Mouse (Mus musculus) layer of hippocampus, postnatal 25 days (tissue): ENCODE results near the gene Phtf2. TPM values are rescaled to one million over a fixed set of nuclear protein-coding genes. Genes with fewer than 3 reads are reported as not detected.

ENCODE experiments used
- DNase-seq, 2 experiments: peaks; one replicate each; pipeline ENCODE4 v3.0.0; 2022; ENCODE audit warnings: mixed read lengths in 2 of 2, low spot score in 1 of 2; ENCODE audit errors: extremely low spot score in 1 of 2
- total RNA-seq, 2 experiments: library from RNA; stranded (reverse); gene quantifications; 2 replicates each; pipeline ENCODE4 v1.2.3; 2021

Gene Phtf2
- 10 to 100 TPM; 10.3 to 12.9 TPM for total RNA-seq

DNA sequence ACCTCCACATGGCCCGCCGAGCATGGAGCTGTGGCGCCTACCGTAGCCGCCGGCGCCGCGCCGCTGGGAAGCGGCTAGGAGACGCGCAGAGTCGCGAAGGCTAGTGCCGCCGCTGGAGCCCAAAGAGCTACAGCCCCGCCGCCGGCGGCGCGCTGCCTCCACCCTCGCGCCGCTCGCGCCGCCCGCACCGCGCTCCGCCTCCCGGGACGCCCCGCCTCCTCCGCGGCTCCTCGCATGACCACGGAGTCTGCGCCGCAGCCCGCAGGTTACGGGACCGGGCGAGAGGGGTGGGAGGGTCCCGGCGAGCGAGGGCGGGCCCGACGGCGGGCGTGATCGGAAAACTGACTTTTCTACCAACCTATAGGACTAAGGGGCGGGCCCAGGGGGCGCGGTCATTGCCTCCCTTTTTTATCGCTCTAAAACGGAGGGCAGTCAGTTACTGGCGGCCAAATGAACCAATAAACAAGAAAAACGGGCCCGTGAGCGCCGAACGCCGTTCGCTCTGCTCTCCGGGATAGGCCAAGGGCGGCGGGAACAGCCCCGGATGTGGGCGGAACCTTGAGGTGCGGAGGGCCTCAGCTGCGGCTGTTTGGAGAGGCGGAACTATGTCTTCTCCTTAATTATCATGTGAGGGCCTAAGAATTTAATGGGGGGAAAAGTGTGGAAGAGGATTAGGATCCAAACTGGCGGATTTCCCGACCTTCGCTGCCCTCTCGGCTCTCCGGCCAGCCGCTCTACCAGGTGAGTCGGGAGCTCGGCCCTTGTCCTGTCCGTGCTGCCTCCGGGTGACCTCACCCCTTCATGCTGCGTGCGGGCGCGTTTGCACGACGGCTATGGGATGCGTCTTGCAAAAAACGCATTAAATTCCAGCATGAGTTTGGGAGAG lies at the start of gene Phtf2, which contains the start of gene Tmem60:
TSS of gene Phtf2 (minus strand) at position 210 of the 886 bp plus-strand sequence.
TSS of gene Tmem60 (plus strand) at position 277 of the 886 bp plus-strand sequence.
- peak; percentile 86 to 94 for DNase-seq

DNA sequence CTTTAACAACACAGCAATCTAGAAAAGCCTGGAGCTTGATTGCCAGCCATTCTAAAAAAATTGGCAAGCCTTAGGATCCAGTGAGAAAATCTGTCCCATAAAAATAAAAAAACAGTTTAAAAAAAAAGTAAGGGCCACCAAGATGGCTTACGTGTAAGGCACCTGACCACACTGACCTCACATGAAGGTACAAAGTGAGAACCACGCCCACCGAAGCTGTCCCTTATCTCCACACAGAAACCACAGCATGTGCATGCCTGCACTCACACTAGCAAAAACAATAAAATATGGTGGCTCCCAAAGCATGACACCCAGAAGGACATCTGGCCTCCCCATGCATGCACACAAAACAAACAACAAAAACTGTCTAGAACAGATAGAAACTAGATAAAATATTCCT lies 49.4 kb upstream of the Phtf2 start:
- DNase-seq: no peak

DNA sequence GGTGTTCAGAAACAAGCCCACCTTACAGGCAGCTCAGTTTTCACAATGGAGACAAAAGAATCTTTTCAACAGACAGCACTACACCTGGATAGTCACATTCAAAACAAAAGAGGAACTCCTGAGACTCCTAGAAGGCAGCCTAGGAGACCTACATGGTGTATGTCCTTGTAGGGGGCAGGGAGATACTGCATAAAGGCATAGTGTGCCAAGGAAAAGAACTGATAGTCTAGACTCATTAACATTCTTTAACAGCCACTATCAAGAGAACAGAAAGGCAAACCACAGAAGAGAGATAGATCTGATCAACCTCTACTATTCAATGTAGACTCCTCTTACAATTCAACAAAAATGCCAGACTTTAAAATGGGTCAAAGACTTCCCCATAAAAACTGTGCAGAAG lies 48.5 kb upstream of the Phtf2 start:
- DNase-seq: no peak

DNA sequence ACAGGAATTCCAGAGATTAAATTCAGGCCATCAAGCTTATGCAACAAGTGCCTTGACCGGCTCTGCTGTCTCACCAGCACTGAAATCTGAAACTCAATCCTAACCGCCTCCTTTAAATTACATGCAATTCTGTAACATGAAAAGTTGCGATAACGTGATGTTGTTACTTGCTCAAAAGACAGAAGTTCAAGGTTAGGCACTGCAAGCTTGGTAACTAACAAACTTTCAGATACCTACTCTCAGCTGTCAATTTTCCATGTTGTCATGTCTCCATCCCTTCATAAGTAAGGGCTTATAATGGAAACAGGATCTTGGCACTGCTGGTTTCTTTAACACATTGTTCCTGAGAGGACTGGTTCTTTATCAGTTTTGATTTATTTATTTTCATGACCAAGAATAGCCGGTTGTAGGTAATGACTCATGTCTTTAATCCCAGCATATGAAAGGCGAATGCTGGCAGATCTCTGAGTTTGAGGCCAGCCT lies 47.8 kb upstream of the Phtf2 start:
- DNase-seq: no peak

DNA sequence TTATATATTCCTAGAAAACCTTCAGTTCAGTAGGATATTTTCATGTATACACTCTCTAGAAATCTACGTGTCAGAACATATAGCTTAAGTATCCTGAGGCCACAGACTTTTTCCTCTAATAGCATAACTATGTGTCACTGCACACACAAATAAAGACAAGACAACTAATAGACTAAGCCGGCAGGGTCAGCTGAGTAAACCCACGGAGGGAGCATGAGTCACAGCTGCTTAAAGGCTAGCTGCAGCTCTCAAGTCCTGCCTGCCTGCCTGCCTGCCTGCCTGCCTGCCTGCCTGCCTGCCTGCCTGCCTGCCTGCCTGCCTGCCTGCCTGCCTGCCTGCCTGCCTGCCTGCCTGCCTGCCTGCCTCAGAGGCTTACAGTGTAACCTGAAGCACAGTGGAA lies 43.5 kb upstream of the Phtf2 start:
- no peak for DNase-seq

DNA sequence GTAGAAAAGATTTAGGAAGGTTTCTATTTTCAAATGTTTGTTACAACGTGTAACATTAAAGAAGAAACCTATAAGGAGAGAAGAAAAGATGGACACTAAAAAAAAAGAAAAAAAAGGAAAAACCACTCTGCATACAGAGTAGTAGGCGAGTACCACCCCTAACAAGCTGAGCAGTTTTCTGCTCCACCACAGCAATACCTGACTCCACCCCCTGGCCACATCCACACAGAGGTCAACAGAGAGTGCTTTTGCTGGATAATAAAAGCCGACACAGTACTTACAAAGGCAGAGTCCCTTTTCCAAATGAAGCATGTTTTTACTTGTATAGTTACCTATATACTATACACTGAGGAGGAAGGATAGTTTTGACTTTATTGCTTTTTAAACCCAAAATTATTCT lies 42.7 kb upstream of the Phtf2 start:
- no peak for DNase-seq

DNA sequence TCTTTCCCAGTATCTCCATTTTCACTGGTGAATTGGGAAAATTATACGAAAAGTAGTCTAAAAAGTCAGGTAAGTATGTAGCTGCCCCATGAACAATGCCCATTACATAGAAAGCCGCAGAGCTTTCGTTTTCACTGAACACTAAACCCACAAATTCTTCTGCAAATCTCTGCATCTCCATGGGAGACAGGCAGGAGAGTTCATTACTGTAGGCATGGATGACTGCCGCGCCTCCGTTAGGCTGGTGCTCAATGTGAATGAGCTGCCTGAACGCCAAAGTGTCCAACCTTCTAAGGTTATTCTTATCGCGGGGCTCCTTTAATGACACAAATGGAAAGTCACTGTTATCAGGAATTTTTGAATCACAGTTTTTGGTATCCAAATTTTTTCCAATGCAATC lies 37.6 kb upstream of the Phtf2 start:
- no peak for DNase-seq

DNA sequence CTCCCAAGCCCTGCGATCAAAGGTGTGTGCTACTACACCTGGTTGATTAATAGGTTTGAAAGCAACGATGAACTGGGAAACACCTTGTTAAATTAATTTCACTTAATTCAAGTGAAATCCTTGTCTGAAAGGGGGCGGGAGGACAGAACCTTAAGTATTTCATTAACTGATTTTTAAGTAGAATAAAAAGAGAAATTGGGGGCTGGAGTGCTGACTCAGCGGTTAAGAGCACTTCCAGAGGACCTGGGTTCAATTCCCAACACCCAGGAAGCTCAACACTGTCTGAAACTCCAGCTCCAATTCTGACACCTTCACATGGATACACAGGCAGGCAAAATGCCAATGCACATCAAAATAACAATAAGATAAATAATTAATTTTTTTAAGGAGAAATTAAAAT lies 37.0 kb upstream of the Phtf2 start:
- DNase-seq: no peak

DNA sequence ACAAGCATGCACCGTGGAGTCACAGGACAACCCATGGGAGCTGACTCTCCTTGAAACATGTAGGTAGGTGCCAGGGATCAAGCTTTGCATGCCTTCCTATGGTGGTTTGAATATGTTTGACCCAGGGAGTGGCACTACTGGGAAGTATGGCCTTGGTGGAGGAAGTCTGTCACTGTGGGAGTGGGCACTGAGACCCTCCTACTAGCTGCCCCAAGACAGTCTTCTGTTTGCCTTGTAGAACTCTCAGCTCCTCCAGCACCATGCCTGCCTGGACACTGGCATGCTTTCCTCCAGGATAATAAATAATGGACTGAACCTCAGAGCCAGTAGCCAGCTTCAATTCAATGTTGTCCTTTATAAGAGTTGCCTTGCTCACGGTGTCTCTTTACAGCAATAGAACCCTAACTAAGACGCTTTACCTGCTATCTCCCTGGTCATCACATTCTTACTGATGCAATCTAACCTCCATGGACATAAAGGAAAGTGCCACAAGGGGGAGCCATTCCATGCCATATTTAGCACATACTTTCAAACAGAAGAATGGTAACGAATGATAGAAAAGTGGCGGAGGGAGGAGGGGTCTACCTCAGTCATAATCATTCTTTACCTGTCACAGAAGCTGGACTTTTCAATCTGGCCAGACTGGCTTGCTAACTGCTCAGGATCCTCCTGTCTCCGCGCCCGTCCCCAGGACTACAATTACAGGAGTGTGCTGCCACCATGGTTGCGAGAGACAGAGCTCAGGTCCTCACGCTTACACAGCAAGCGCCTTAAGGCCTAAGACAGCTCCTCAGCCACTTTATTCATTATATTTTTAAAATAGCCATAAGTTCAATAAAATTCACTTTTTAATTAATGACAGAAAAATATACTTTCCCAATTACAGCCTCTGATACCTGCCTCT lies 31.7 kb upstream of the Phtf2 start:
- DNase-seq: peak; percentile 34 to 82

DNA sequence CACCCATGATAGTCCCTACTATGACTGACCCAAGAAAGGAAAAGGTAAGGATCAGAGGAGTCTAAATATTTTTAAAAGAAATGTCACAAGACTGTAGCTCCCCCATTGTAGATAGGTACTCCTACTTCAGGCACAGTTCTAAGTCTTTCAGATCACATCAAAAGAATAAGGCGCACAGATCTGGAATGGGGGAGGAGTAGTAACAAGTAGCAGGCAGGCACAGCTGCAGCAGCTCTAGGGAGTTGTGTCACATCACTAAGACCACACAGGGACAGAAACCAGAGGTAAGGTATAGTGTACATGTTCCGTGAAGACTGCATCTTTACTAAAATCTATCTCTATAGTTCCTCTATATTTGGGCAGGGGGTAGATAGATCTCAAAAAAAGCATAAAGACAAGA lies 29.8 kb upstream of the Phtf2 start:
- no peak for DNase-seq

DNA sequence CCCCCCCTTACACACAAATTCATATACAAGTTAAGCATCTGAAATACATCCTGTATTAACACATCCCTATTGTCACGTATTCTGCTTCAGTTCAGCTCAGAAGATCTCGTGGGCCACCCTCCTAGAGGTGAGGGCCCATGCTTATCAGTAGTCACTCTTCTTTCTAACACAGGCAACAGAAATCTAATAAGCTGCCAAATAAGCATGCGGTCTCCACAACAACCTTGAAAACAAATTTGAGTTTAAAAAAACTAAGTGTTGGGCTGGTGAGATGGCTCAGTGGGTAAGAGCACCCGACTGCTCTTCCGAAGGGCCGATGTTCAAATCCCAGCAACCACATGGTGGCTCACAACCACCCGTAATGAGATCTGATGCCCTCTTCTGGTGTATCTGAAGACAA lies 24.3 kb upstream of the Phtf2 start:
- DNase-seq: no peak

DNA sequence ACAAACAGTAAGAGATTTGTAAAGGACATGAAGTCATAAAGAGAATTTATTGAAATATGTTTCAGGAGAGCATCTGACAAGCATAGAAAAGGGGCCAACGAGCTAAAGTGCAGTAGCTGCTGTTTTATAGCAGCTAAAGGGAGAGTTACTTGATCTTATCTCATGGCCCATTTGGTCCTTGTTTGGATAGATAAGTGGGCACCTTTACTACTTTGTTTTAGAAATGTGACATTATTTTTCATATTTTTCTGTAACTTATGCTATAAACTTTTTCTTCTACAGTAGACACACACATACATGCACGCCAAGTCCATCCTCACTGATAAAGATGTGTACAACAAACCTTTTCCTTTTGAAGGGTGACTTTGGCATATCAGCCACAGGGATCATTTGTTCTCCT lies 23.5 kb upstream of the Phtf2 start:
- DNase-seq: no peak

DNA sequence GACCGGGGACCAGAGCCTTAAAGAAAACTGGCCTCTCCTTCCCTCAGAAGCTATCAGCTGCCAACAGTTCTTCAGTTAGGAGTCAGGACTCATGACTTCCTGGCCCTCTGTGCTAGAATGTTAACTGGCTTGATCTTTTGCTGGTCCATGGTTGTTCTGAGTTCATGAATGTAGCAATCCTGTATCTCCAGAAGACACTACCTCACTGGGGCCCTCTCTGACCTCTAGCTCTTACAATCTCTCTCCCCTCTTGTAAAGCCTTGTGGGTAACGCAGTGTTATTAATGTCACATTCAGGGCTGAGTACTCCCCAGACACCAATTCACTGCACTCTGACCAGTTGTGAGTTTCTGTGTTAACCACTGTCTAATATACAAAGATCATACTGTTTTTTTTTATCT lies 22.7 kb upstream of the Phtf2 start:
- DNase-seq: no peak

DNA sequence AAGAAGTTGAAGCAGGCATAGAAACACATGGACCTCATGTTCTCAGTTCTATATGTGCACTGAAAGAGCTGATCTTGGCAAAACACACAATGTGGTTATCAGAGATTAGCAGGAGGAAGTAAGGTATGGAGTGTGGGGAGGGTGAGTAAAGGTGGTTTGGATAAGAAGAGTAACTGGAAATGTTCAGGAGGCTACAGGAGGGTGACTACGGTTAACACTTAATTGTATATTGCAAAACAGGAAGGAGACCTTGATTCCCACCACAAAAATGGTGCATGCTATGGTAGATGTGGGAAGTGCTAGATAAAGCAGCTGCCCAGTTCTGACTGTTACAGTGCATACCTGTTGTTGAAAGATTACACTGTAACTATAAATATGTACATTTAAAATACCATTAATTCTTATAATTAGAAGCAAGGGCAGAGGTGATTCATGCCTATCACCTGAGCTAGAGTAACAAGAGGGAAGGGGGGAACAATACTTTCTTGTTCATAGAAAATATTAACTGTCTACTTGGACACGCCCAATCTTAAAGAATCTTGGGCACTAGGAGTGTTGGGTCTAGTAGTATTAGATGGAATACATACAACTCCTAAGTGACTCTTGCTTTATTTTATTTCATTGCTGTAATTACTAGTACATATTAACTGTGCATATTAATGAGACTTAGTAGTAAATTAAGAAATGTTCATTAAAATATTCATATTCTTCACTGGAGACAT lies 15.7 kb upstream of the Phtf2 start:
- no peak for DNase-seq

DNA sequence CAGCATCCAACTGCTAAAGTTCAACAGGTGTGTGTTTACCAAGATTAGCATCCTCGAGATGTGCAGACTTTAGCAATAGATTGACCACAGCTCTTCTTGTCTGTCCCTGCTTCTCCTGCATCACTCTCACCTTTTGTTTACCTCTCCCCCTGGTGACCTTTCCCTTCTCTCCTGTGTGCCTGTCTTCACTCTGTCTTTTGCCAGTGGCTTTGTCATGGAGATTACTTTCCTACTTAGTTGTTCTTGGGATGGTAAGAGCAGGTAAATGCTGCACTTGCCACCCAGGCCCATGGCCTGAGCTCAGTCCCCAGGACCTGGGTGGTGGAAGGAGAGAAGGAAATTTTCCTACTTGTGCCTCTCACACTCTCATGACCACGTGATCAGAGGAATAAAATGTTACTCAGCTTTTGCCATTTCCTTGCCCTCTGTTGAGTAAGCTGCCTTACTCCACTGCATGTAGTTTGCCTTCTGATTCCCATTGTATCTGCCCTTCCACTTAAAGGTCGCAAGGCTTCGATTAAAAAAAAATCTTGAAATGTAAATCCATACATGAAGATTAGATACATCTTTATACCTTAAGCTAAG lies 2.2 kb upstream of the Phtf2 start:
- DNase-seq: no peak

DNA sequence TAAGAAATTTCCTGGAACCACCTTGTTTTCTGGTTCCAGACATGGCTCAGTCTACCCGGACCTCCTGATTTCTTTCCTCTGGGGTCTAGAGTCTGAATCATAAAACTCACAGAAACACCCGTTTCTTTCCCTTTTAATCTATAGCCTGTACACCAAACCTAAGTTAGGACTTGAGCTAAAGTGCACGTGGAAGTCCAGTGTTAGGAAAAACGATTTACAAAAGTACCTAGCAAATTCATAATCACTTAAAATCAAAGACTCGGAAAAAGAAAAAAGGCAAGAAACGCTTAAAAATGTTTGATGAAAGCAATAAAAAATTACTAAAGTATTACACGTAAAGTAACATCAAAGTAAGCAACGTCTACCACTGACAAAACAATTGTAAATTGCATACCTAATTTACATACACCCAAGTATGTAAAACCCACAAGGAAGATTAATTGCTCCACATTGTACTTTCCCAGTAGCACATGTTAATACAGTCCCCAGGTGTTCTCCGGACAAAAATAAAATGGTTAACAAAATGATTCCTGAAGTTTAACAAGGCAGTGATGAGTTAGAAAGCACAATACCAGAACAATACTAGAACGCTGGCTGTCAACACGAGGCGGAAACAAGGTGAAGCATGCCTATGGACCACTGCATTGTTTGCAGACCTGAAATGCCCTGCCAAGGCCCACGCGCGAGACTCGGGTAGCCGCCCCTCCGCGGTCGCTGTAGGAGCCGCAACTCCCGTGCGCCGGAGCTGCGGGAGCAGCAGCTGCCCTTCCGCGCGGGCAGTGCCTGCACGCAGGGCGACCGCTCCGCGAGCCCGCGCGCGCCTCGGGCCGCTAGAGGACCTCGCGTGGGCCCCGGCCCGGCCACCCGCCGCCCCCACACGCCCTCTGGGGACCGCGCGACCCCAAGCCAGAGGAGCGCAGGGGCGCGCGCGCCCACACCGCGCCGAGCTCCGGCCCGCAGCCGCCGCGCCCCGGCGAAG lies 838 bp downstream of the Phtf2 start:
- peak; percentile 32 to 39 for DNase-seq

DNA sequence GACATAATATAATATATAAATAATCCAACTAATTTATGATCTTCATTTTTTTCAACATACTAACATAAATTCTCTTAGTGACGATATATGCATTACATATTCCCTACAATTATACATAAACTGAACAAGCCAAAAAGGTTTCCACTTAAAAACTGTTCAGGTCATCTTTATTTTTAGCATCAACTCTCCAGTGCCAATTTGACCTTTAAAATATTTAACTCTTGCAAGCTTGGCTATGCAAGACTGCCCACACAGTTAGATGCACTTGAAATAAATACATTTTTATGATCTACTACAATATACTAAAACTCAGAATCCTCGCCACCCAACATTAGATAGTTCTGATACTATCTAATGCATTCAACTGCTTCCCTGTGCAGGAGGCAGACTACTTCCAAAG lies 1.5 kb downstream of the Phtf2 start:
- no peak for DNase-seq

DNA sequence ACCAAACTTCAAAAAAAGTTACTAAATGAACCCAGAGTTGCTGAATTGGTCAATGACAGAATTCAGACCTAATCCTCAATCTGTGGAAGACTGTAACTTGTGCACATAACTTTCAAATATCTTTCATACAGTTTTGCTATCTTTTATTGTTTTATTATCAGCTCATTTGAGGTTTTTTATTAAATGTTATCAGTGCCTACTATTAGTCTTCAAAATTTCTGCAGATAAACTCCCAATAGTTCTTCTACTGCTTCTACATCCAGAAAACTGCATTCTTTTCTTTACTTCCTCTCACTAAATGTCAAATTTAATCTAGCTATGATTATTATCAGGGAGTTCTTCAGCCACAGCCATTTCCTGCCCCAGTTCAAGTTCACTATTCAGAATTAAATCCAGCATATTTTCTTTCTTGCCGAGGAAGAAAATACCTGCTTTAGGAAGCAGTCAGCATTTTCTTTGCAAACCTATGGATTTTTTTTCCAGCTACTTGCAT lies 4.9 kb downstream of the Phtf2 start:
- DNase-seq: no peak

DNA sequence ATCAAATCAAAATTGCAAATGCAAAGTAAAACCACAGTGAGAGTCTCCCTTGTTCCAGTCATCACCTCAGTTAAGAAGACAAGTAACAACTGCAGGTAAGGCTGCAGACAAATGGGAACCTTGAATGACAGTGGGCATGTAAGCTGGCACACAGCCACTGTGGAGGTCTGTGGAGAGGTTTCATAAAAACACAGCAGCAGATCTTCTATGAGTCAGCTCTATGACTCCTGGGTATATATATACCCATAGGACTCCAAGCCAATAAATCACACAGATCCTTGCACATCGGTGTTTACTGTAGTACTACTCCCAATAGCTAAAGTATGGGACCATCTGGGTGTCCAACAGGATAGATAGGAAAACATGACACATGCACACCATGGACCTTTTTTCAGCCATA lies 8.8 kb downstream of the Phtf2 start:
- no peak for DNase-seq
